Mouse (Mus musculus) ES-Bruce4 (cell line): ENCODE measurements around the gene Atp6v0e2.
"Not testable (repeated sequence)": the region's sequence is repeated elsewhere in the genome, so short reads cannot be mapped to it uniquely, and the experiment has no call there.

ENCODE experiments used
- EP300 ChIP-seq: IDR thresholded peaks from 2 replicates; pipeline ENCODE4 v1.6.1; 2011; ENCODE audit warnings: low read depth, low read length; ENCODE audit not compliant: insufficient read depth
- POLR2A ChIP-seq: IDR thresholded peaks from one replicate; pipeline ENCODE4 v1.8.1; 2011; ENCODE audit warnings: low read length; ENCODE audit not compliant: insufficient read depth

- TF ChIP-seq POLR2A, EP300: not testable (repeated sequence)
These were observed 12.5 kb upstream of the Atp6v0e2 start for GRCm38 (mm10) chr6:48524882-48525281.
